Mouse (Mus musculus): Measurements from ENCODE around the gene Ier5. TPM values are rescaled to one million over a fixed set of nuclear protein-coding genes. Genes with fewer than 3 reads are reported as not detected.
A peak's percentile ranks its signal among the peaks of the same experiment; 100 is the strongest.

The Ier5 gene
- total RNA-seq, 2 experiments from 2014 or later = 4.6 to 6.4 TPM

DNA sequence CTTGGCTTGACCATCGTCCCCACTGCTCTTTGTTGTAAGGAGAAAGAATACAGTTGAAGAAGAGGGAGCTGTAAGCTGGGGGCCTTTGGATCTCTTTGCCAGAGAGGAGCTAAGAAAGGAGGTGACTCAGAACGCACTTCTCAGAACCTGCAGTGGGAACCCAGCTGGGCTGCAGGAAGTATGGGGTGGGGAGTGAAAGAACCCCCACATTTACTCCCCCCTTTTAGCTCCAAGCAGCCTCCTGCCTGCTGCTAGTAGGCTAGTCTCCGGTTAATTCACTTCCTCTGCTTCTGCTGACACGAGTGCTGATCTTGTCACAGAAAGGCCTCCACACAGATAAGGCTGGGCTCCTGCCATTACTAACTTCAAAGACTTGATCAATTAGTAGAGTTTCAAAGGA, 12.5 kb downstream of the Ier5 start:
- no peak for DNase-seq
- intact Hi-C loops (cut with DNase I; ENCODE audit: low total_unique reads) = no loop called here

- DNase-seq = no peak
- intact Hi-C loops (cut with DNase I; ENCODE audit: low total_unique reads) = no loop called here
Measured at GRCm38 (mm10) chr1:155086416-155086815, 13.0 kb downstream of the Ier5 start.

DNA sequence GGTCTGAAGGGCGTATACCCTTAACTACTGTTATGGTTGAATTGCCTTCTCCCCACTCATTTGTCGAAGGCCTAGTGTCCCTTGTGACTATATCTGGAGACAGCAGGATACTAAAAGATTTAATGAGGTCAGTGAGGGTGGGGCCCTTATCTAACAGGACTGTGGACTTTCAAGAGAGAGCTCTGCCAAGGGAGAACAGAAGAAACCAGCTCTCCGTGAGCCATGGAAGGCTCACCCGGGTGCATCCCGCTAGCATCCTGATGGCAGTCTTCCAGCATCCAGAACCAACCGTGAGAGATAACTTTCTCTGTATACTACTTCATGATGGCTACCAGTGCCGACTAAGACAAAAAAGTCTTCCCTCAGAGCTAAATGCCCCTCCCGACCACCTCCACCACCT, 14.6 kb downstream of the Ier5 start:
- no peak for DNase-seq
- intact Hi-C loops (cut with DNase I; ENCODE audit: low total_unique reads) = no loop called here

DNA sequence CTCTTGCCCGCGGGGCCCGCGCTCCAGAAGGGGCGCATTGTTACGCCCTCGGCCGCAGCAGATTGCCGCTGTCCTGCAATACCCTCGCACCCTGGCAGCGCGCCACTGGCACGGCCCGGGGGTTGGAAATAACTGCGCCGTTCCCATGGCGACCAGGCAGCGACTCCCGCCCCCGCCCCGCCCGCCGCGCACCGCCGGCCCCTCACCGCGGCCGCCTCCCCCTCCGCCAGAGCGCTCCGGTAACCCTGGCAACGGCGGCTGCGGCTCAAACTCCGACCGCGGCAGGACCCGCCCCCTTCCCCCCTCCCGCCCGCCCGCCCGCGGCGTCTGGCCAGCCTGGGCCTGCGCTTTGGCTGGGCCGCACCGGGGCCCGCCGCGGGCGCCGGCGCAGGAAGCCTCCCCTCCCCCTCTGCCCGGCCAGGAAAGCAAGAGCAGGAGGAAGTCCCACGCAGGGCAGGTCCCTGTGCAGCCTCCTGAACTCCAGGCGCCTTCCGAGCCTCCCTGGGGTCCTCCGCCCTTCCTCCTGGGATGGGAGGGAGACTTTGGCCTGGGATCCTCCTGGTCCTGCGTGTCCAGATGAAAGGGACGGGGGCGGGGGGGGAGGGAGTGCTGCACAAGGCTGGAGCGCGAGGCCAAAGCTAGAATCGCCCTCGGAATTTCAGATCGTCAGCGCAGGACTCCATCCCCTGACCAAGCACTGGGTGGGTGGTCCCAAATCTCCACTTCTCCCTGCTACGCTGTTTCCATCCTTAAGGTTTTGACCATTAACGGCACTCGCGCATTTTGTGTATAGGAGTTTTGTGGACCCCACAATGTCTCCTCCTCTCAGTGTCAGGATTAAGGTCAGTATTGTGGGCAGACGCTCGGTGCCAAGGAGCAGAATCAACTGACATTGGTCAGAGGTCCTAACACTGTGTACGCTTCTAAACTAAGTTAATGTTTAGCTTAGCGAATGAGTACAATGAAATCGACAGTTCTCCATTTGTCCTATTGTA, 15.9 kb downstream of the Ier5 start:
- peak; percentile 92 for DNase-seq
- intact Hi-C loops (cut with DNase I; ENCODE audit: low total_unique reads) = no loop called here

GRCm38 (mm10) chr1:155082965-155083268, 16.5 kb downstream of the Ier5 start:
- intact Hi-C loops (cut with DNase I; ENCODE audit: low total_unique reads) = no loop called here
- peak; percentile 37 for DNase-seq

DNA sequence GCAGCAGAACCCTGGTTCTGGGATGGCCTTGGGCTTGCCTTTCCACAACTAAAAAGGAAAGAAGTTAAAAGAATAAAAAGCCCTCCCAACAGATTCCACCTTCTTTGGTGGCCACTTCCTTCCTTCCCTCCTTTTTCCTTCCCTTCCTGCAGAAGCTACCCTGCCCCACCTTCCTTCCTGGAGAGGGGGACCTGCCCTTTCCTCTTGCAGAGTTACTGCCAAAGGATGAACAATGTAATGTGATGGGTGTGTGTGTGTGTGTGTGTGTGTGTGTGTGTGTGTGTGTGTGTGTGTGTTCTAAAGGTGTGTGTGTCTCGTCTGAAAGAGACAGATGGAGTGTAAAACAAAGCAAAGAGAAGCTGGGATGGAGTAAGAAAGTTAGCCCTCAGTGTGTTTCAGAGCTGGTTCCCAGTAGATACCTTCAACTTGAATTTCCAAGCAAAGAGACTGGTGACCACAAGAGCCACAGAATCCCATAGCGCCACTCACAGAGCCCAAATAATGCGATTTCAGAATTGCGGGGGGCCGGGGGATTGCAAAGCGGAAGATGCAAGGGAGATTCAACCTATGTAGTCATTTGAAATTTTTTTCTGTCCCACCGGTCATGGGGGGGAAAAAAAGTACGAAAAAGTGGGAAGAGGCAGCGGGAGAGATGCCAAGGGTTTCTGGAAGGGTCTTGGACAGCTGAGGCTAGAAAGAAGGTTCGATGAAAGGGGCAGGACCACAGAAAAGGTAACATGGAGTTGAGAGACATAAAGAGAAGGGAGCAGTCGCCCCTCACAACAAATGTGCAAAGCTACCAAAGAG, 17.1 kb downstream of the Ier5 start:
- intact Hi-C loops (cut with DNase I; ENCODE audit: low total_unique reads) = no loop called here
- DNase-seq = no peak

DNA sequence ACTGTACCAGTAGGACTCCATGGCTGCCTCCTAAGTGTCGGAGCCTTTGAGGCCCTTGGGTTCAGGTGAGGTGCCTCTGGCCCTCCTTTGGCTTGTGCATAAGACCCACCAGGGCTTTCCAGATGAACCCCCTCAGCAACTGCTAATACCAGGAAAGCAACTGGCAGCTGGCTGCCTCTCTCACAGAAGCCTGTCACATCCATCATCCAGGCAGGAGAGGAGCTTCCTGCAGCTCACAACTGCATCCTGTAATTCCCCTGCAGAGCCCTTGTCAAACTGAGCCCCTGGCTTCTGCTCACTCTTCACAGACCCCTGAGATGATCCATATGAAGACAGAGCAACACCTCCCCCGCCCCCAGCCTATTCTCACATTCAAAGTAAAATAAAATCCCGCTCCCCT, 21.8 kb downstream of the Ier5 start:
- DNase-seq = no peak
- intact Hi-C loops (cut with DNase I; ENCODE audit: low total_unique reads) = no loop called here

GRCm38 (mm10) chr1:155075856-155076255, 23.6 kb downstream of the Ier5 start:
- no peak for DNase-seq
- intact Hi-C loops (cut with DNase I; ENCODE audit: low total_unique reads) = no loop called here

- peak; percentile 43 for DNase-seq
- intact Hi-C loops (cut with DNase I; ENCODE audit: low total_unique reads) = no loop called here
Measured at GRCm38 (mm10) chr1:155074856-155075255, 24.6 kb downstream of the Ier5 start.

DNA sequence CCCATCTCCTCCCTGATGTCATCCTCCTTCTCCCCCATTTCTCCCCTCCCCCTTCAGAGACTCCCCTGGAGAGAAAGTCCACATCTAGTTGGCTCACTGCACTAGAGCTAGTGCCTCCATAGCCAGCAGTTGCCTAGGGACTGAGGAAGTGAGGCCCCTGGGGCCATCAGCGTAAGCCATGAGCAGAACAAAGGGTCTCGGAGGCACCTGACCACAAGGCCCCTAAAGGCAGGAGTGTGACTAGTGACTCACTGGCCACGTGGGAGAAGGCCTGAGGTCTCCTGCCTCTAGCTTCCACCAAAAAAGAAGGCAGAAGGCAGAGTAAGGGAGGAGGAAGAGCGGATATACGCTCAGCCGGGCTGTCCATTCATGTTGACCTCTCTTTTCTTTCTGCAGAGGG, 25.5 kb downstream of the Ier5 start:
- DNase-seq = no peak

GRCm38 (mm10) chr1:155073133-155073532, 26.3 kb downstream of the Ier5 start:
- DNase-seq = no peak
- intact Hi-C loops (cut with DNase I; ENCODE audit: low total_unique reads) = no loop called here

More for the DNA sequence above, 25.5 kb downstream of the Ier5 start:
- intact Hi-C loops (cut with DNase I; ENCODE audit: low total_unique reads) = no loop called here

- DNase-seq = no peak
- intact Hi-C loops (cut with DNase I; ENCODE audit: low total_unique reads) = no loop called here
Measured at GRCm38 (mm10) chr1:155071287-155071876, 28.1 kb downstream of the Ier5 start.

GRCm38 (mm10) chr1:155070561-155071286, 28.7 kb downstream of the Ier5 start:
- intact Hi-C loops (cut with DNase I; ENCODE audit: low total_unique reads) = no loop called here
- DNase-seq = no peak

GRCm38 (mm10) chr1:155069696-155070095, 29.7 kb downstream of the Ier5 start:
- intact Hi-C loops (cut with DNase I; ENCODE audit: low total_unique reads) = no loop called here
- DNase-seq = no peak

DNA sequence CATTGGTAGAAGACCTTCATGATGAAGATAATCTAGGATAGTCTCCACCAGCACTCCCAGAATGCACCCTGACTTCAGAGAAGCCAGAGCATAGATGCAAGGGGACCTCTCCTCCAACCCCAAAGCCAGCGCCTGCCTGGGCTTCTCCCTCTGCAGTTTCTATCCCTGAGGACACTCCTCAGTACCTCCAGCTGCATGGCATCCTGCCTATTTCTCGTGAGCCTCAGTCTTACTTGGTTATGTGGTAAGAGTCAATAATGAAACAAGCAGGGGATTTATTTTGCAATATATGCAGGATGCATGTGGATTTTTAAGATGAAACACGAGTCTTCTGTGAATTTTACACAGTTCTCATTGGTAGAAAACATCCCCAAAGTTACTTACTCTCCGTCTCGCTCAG, 33.2 kb downstream of the Ier5 start:
- intact Hi-C loops (cut with DNase I; ENCODE audit: low total_unique reads) = no loop called here
- no peak for DNase-seq

GRCm38 (mm10) chr1:155065068-155065701, 34.3 kb downstream of the Ier5 start:
- intact Hi-C loops (cut with DNase I; ENCODE audit: low total_unique reads) = no loop called here
- no peak for DNase-seq

DNA sequence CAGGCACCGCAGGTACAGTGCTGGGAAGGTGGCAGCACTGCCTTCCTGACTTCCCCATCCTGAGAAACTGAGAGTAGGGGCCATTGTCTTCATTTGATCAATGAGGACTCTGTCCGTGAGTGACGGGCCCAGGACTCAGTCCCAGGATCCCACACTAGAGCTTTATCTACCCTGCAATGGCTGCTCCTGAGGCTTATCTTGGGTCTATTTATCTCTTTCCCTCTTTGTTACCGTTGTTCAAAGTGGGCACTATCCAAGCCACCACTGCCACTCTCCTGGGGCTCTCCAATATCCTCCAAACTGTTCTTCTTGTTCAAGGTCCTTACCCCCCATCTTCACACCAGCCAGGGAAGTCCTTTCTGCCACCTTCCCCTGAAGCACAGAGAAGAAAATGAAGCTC, 34.8 kb downstream of the Ier5 start:
- no peak for DNase-seq
- intact Hi-C loops (cut with DNase I; ENCODE audit: low total_unique reads) = no loop called here

GRCm38 (mm10) chr1:155064111-155064510, 35.3 kb downstream of the Ier5 start:
- no peak for DNase-seq
- intact Hi-C loops (cut with DNase I; ENCODE audit: low total_unique reads) = no loop called here

DNA sequence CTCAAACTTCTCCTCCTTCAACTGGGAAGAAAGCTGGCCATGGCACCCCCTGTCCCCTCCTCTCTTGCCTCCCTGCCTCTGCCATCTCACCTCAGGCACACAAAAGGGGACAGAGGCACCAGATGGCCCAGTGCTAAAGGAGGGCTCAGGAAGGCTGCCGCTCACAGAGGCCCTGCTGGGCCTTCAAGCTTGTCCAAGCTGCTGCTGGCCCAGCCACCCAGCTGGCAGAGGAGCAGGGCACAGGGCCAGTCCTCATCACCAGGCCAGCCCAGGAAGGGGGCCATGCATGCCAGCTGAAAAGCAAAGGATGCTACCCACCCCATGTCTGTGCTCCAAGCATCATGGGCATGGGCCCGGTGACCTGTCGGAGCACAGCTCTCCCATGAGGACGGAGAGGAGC, 36.5 kb downstream of the Ier5 start:
- no peak for DNase-seq
- intact Hi-C loops (cut with DNase I; ENCODE audit: low total_unique reads) = no loop called here
